Mouse (Mus musculus) layer of hippocampus, adult 2 months (tissue): ENCODE data around the gene Scd2. TPM values are rescaled to one million over a fixed set of nuclear protein-coding genes. Genes with fewer than 3 reads are reported as not detected.
A peak's percentile ranks its signal among the peaks of the same experiment; 100 is the strongest.

ENCODE experiments used
- DNase-seq, 2 experiments: peaks; one replicate each; pipeline ENCODE4 v3.0.0; 2022; ENCODE audit warnings: low spot score in 2 of 2
- H3K27ac ChIP-seq: fragments of 200-600 bp; 2 replicates; pipeline ENCODE4 v1.8.1; 2022
- H3K4me3 ChIP-seq: fragments of 200-600 bp; 2 replicates; pipeline ENCODE4 v1.8.1; 2022; ENCODE audit warnings: mild to moderate bottlenecking
- CTCF ChIP-seq: fragments of 200-600 bp; conservative IDR thresholded peaks from 2 replicates; pipeline ENCODE4 v1.8.1; 2022; ENCODE audit warnings: antibody characterized with exemption, mild to moderate bottlenecking, moderate library complexity
- microRNA-seq, 2 experiments: library from miRNA; unstranded; fragments of <30 nt; microRNA quantifications; one replicate each; pipeline ENCODE4 v1.2.0; 2021
- total RNA-seq, 2 experiments: library from RNA; stranded (reverse); gene quantifications; 2 replicates each; pipeline ENCODE4 v1.2.3; 2021

The Scd2 gene
- total RNA-seq, 2 experiments from 2014 or later, result 597 to 622 TPM

DNA sequence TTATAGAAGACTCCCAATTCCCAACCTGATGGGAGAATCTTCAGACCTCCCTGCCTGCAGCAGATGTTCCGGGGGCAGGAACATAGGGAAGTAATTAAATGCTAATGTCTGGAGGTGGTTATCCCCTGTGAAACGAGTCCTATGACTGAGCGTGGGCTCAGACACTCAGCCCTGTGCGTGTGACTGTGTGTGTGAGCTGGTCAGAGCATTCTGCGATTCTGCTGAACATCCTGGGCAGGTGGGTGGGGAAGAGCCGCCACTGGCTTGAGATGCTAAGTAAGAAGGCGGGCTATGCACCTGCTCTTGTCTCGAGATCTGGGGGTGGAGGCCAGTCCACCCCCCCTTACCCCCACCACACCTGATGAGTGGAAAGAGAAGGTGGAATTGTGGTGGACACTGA is 38.9 kb downstream of the Scd2 start:
- no peak for TF ChIP-seq CTCF
- H3K4me3 ChIP-seq, result no peak overlapping the region
- peak overlapping the region; percentile 63; the same call in 1 of the 2 replicates for H3K27ac ChIP-seq
- DNase-seq, result peak; percentile 27 to 61

GRCm38 (mm10) chr19:44332833-44333623 is 39.6 kb downstream of the Scd2 start, which contains the start of gene Scd4:
TSS of gene Scd4 (plus strand) at chr19:44333092.
- no peak for TF ChIP-seq CTCF
- peak; percentile 33 to 48 for DNase-seq
- H3K27ac ChIP-seq, result peak within 1 kb of the TSS; percentile 63; the same call in 1 of the 2 replicates
- no peak within 1 kb of the TSS for H3K4me3 ChIP-seq

- no peak for TF ChIP-seq CTCF
- Histone ChIP-seq H3K4me3 (no peak overlapping the region), H3K27ac (0 out of 2 replicates have a peak overlapping the region, but pooled peaks have one; percentile 63)
- no peak for DNase-seq
Measured at GRCm38 (mm10) chr19:44333991-44334390, 40.5 kb downstream of the Scd2 start.

- Histone ChIP-seq H3K4me3 (no peak overlapping the region), H3K27ac (peak overlapping the region; percentile 37)
- TF ChIP-seq CTCF, result no peak
- DNase-seq, result no peak
Measured at GRCm38 (mm10) chr19:44335876-44336662, 42.6 kb downstream of the Scd2 start.

DNA sequence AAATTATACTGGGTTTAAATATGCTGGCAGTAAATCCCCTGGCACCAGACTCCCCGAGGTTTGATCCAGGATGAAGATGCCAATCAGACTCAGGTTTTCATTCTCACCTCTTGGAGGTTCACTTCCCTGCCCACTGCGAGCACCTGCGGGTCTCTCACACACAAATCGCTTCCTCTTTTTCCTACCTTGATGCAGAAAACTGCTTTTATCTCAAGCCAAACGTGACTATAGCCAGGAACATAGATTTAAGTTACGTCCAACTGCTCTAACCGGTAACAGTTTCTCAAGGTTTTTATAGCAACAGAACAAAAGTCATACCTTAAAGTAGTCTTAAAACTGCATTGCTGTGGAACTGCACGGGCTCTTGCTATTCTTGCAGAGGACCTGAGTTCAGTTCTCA is 56.2 kb downstream of the Scd2 start:
- Histone ChIP-seq H3K27ac (no peak overlapping the region), H3K4me3 (no peak overlapping the region)
- DNase-seq, result no peak
- TF ChIP-seq CTCF, result no peak

DNA sequence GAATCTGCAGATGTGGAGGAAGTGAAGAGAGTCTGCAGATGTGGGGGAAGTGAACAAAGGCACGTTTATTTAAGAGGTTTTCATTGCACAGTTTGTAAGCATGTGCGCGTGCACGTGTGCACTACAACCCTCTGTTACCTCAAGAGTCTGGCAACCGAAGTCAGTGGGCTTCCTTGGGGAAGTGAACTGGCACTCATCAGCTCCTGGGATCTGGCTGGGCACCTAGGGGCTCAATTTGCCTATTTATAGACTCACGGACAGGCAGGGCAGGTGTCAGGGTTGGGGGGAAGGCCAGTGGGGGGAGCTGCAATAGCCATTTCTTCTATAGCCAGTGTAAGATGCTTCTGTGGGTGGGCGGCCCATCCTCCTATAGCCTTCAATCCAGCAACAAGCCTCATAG is 58.3 kb downstream of the Scd2 start:
- no peak for DNase-seq
- H3K4me3 ChIP-seq, result no peak overlapping the region
- no peak overlapping the region for H3K27ac ChIP-seq
- no peak for TF ChIP-seq CTCF

Small RNA genes within 50 kb of the gene (microRNA-seq; reads per million reads assigned to microRNA genes)
- gene Mir5114, result 0.32 to 2.6 reads per million in 2 experiments

Other genes starting within 250 kb of the Scd2 start
- gene Erlin1, start 223.9 kb upstream of the Scd2 start, total RNA-seq, result 10 to 100 TPM; 17.8 to 20.4 TPM
- gene Chuk, start 186.2 kb upstream of the Scd2 start, total RNA-seq, result 10 to 100 TPM; 47.1 to 58.0 TPM
- 10 to 100 TPM; 18.0 to 19.4 TPM for gene Cwf19l1, start 157.8 kb upstream of the Scd2 start, total RNA-seq
- 10 to 100 TPM; 58.3 to 60.8 TPM for gene Bloc1s2, start 147.2 kb upstream of the Scd2 start, total RNA-seq
- gene Pkd2l1, start 101.2 kb upstream of the Scd2 start, total RNA-seq, result under 1 TPM; 0.15 to 0.31 TPM
- gene Scd3, start 90.4 kb upstream of the Scd2 start, total RNA-seq, result 1 to 10 TPM; 1.6 to 2.2 TPM
- gene Scd4, start 39.4 kb downstream of the Scd2 start, total RNA-seq, result 1 to 10 TPM; 2.3 to 2.5 TPM
- gene Scd1, start 114.2 kb downstream of the Scd2 start, total RNA-seq, result 100 to 1,000 TPM; 139 TPM
- under 1 TPM in 1 of 2 experiments, not detected in 1; 0.17 TPM for gene Wnt8b, start 199.8 kb downstream of the Scd2 start, total RNA-seq